8 mouse cellular contexts compared by ENCODE assay signal in genomic region chr5:24393392-24393997, GRCm38 (mm10). TPM values are rescaled to one million over a fixed set of nuclear protein-coding genes. Genes with fewer than 3 reads are reported as not detected.
DNase-seq lines count a peak whose midpoint lies in the region; ATAC-seq lines count a peak whose summit lies in the region.

TSS of gene Abcb8 (plus strand) at chr5:24393663.

- peak within 1 kb of the TSS; percentile 52 for H3K4me2 ChIP-seq in forebrain, embryonic 11.5 days (ENCODE audit: low read depth, low read length, severe bottlenecking)
- H3K4me2 ChIP-seq in heart, embryonic 15.5 days, result peak within 1 kb of the TSS; percentile 60
- H3K4me2 ChIP-seq in liver, embryonic 12.5 days, result peak within 1 kb of the TSS; percentile 81

- H3K27ac ChIP-seq in forebrain, embryonic 11.5 days (ENCODE audit: low read depth, low read length), result no peak within 1 kb of the TSS; the same call in 1 of the 2 replicates
- H3K27ac ChIP-seq in heart, embryonic 15.5 days, result peak within 1 kb of the TSS; percentile 65
- peak within 1 kb of the TSS; percentile 76 for H3K27ac ChIP-seq in liver, embryonic 12.5 days

- 0 out of 2 replicates have a peak, but pooled peaks cover under 1% of the 10 kb centered on the region for H3K4me1 ChIP-seq in forebrain, embryonic 11.5 days (replicated peaks; ENCODE audit: control insufficient read depth, insufficient read depth, low read length)
- H3K4me1 ChIP-seq in heart, embryonic 15.5 days (replicated peaks), result peaks cover 28% of the 10 kb centered on the region
- H3K4me1 ChIP-seq in liver, embryonic 12.5 days, result peaks cover 37% of the 10 kb centered on the region

- no peak for ATAC-seq in forebrain, embryonic 11.5 days (replicated peaks; ENCODE audit: low FRiP score)
- no peak for ATAC-seq in heart, embryonic 15.5 days (replicated peaks; ENCODE audit: insufficient number of reproducible peaks, insufficient read depth, low FRiP score, low read depth)
- ATAC-seq in liver, embryonic 12.5 days, result no peak

- no peaks in the 10 kb centered on the region for H3K9me3 ChIP-seq in forebrain, embryonic 11.5 days (ENCODE audit: control insufficient read depth, low read length)
- no peaks in the 10 kb centered on the region for H3K9me3 ChIP-seq in heart, embryonic 15.5 days (replicated peaks)
- no peaks in the 10 kb centered on the region for H3K9me3 ChIP-seq in liver, embryonic 12.5 days (replicated peaks)

- peak within 1 kb of the TSS; percentile 47 for H3K9ac ChIP-seq in forebrain, embryonic 11.5 days (ENCODE audit: low read length)
- 0 out of 2 replicates have a peak within 1 kb of the TSS, but pooled peaks have one; percentile 36 for H3K9ac ChIP-seq in heart, embryonic 15.5 days
- H3K9ac ChIP-seq in liver, embryonic 12.5 days, result peak within 1 kb of the TSS; percentile 63

- H3K4me3 ChIP-seq in forebrain, embryonic 11.5 days (ENCODE audit: low read depth, low read length), result peak within 1 kb of the TSS; percentile 41
- peak within 1 kb of the TSS; percentile 56 for H3K4me3 ChIP-seq in heart, embryonic 15.5 days
- H3K4me3 ChIP-seq in liver, embryonic 12.5 days, result peak within 1 kb of the TSS; percentile 69

- H3K27me3 ChIP-seq in forebrain, embryonic 11.5 days (ENCODE audit: control insufficient read depth, insufficient read depth, low read length), result peaks cover 5% of the 10 kb centered on the region; the same call in 1 of the 2 replicates
- 0 out of 2 replicates have a peak, but pooled peaks cover 4% of the 10 kb centered on the region for H3K27me3 ChIP-seq in heart, embryonic 15.5 days
- H3K27me3 ChIP-seq in liver, embryonic 12.5 days (replicated peaks), result peaks cover 22% of the 10 kb centered on the region
- H3K27me3 ChIP-seq in splenic B cell, adult 2 months (ENCODE audit: control insufficient read depth, insufficient read depth, low read length, poor library complexity, severe bottlenecking), result no peaks in the 10 kb centered on the region

- no peaks in the 10 kb centered on the region for H3K36me3 ChIP-seq in forebrain, embryonic 11.5 days (ENCODE audit: control insufficient read depth, insufficient read depth, low read length)
- H3K36me3 ChIP-seq in heart, embryonic 15.5 days, result no peaks in the 10 kb centered on the region
- H3K36me3 ChIP-seq in liver, embryonic 12.5 days, result 0 out of 2 replicates have a peak, but pooled peaks cover 3% of the 10 kb centered on the region
- H3K36me3 ChIP-seq in splenic B cell, adult 2 months (ENCODE audit: control insufficient read depth, insufficient read depth, low read length, poor library complexity, severe bottlenecking), result no peaks in the 10 kb centered on the region

- DNase-seq in CD8-positive naive resting alpha-beta T cell, adult 2 months (ENCODE audit: low read depth in 2 of 2, low spot score in 2 of 2), result peak; percentile 79 to 86
- peak; percentile 78 for DNase-seq in c-Kit-negative CD71-positive TER-119-positive erythroid progenitor cells, embryonic 14.5 days (ENCODE audit: low read depth, low spot score)
- DNase-seq in forebrain, embryonic 11.5 days (ENCODE audit: low spot score), result peak; percentile 86
- DNase-seq in kidney, postnatal 14 days, result peak; percentile 84
- DNase-seq in naive thymus-derived CD4-positive, alpha-beta T cell, adult 2 months (ENCODE audit: low read depth), result peak; percentile 94
- DNase-seq in splenic B cell, adult 2 months (ENCODE audit: low read depth, low spot score), result peak; percentile 93

- 23% methylated on average over 7 of the region's 7 CpGs for WGBS in forebrain, embryonic 11.5 days
- WGBS in heart, embryonic 15.5 days, result 20% methylated on average over 7 of the region's 7 CpGs
- WGBS in liver, embryonic 12.5 days (ENCODE audit: insufficient replicate concordance), result 13% methylated on average over 7 of the region's 7 CpGs

RNA-seq across cellular contexts. Expression of gene Abcb8, which starts in this region (rescaled TPM):
- polyA plus RNA-seq in forebrain, embryonic 11.5 days (2014; fragmentation: Nextera tagmentation; extraction: Ambion mirVana), result 45.5 and 57.8 TPM in 2 replicates
- polyA plus RNA-seq in heart, embryonic 15.5 days (2015; fragmentation: Nextera tagmentation; extraction: Ambion mirVana), result 54.4 and 70.1 TPM in 2 replicates
- 32.6 and 34.1 TPM in 2 replicates for polyA plus RNA-seq in liver, embryonic 12.5 days (2016; fragmentation: Nextera tagmentation; extraction: Ambion mirVana)
